Mouse (Mus musculus) ES-CJ7 (cell line): ENCODE measurements at regions not wholly inside any gene's neighbourhood (a gene's known extent, or its start where the extent isn't known, plus 50 kb on each side); places are given as distances from the start of the nearest gene placed in this dataset.

Experiments
- DNase-seq: peaks from one replicate; pipeline ENCODE4 v3.0.0; 2011; ENCODE audit warnings: low read depth, low spot score

- DNase-seq: no peak
Observed at GRCm38 (mm10) chr19:56102454-56103080, 184.4 kb upstream of the Habp2 start.

DNA sequence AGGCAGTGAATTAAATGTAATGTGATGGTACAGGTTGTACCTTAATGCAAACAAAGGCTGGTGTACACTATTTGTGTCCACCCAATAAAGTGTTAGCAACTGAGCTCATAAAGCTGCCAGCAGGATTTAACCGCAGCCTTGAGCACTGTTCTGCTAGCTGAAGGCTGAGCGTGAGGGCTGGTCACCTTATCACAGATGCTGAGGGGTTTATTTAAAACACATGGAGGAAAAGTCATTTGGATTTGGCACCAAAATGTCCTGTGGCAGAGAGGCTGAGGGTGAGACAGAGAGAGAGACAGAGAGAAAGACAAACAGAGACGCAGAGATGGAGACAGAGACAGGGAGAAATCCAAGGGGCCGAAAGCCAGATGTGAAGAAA is 181.9 kb upstream of the Habp2 start:
- no peak for DNase-seq

DNA sequence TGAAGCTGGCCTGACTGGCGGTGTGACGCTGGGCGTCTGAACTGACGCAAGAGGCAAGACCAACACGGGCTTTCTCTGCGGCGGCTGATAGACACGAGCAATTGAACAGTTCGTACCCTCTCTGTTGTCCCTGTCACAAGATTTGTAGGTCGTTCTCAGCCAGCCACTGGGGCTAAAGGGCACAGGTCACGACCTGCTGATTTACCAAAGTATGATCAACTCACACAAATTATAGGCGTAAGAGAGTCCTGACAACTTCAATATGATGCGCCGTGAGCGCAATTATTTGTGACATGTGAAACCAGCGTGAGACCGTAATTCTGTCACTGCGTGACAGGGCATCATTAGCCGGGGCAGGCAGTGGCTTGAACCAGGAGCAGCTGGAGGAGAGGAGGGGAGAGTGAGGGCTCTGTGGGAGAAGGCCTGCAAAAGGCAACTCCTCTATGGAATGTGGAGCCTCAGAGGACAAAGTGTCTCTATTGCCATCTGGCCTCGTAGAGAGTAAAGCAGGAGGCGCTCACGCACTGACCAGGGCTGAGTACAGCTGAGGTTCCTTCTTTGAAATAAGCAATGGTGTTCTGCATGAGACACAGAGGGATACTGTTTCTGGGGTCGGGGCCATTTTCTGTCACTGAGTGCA is 181.4 kb upstream of the Habp2 start:
- no peak for DNase-seq

DNA sequence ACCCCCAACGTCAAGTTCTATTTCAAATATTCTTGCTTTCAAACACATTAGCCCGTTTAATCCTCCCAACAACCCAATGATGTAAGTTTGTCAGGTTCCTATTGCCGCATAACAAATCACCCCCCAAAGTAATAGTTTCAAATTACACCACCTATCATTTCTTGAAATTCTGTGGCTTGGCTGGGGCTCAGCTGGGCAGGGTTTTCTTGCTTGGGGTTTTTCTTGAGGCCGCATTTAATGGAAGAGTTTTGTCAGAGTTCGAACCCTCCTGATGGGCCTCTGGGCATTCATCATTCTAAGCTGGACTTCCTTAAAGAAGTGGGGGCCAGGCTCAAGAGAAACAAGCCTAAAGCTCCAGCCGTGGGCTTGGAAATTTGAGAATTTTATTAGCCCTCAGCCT is 178.1 kb upstream of the Habp2 start:
- DNase-seq: no peak

- no peak for DNase-seq
Observed at GRCm38 (mm10) chr19:56115552-56116284, 171.2 kb upstream of the Habp2 start.

- no peak for DNase-seq
Observed at GRCm38 (mm10) chr19:56116285-56116680, 170.7 kb upstream of the Habp2 start.

DNA sequence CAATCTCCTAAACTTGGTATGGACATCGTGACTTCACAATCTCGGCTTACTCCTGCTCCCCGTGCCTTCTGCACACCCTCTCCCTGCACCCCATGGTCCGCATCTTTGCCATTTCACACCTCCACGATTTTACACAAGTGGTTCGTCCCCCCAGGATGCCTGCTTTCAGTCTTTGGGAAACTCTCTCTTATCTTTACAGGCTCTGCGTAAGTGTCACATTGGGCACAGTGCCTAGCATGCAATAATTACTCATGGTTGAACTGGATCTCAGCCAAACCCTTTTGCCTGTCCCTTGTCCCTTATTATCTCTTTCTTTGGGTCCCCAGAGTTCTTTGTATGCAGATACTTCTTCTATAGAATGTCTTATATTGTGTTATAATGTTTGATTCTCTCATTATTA is 166.2 kb upstream of the Habp2 start:
- DNase-seq: no peak

GRCm38 (mm10) chr19:56122186-56122585 is 164.8 kb upstream of the Habp2 start:
- DNase-seq: no peak

DNA sequence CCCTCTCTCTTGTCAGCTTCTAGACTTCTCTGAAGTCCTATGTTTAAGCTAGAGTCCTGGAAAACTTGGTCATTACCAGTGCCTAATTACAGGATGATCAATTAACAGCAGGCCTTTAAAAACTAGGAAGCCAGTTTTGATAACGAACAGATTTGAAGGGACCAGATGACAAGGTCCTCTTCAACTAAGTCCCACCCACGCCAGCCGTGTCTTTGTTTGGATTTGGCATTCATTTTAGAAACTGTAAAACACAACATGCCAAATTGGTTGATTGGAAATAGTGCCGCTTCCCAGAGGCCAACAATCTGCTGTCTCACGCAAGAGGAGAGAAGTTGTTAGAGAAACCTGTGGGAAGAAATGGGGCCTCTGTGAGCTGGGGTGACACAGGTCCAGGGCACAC is 155.4 kb upstream of the Habp2 start:
- DNase-seq: no peak

DNA sequence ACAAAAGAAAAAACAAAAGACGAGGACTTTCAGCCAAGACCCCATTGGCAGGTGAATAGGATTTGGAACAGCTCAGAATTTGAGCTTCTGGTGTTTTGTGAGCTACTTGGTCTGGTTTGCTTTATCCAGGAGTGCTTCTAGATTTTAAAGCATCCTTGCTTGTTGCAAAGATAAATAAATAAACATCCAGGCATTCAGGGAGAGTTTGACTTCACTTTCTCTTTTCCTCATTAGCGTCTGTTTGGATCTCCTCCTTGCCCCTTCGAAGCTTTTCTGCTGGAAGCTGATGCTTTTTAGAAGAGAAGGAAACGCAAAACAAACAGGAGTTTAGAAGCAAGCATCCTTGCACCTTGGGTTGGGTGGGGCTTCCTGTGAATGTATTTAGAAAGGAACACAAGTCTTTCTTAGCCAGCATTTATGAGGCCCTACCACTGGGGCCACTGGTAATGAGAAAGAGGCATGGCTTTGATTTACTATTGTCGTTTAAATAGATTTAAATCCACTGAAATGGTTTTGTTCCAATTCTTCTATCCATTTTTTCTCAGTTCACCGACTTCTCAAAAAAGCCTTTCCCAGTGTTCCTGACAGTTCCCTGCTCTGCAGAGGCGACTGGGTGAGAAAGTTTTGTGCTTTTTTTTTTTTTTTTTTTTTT is 153.9 kb upstream of the Habp2 start:
- DNase-seq: no peak

DNA sequence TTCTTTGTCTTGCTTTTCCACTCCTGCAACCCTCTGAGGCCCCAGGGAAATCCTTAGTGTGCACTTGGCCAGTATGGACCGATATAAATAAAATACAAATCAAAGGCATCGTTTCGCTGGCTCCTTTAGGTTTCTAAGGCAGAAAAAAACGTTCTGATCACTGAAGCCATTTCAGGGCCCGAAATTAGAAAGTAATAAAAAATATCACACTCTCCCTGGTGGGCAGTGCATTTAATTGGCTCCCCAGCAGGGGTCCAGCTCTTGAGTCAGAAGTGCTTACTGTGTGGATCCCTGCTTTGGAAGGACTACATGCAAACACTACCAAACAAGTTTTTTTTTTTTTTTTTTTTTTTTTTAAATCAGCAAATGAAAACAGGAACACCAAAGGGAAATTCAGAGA is 153.4 kb upstream of the Habp2 start:
- no peak for DNase-seq

- peak; percentile 51 for DNase-seq
Observed at GRCm38 (mm10) chr19:56134081-56134818, 152.7 kb upstream of the Habp2 start.

DNA sequence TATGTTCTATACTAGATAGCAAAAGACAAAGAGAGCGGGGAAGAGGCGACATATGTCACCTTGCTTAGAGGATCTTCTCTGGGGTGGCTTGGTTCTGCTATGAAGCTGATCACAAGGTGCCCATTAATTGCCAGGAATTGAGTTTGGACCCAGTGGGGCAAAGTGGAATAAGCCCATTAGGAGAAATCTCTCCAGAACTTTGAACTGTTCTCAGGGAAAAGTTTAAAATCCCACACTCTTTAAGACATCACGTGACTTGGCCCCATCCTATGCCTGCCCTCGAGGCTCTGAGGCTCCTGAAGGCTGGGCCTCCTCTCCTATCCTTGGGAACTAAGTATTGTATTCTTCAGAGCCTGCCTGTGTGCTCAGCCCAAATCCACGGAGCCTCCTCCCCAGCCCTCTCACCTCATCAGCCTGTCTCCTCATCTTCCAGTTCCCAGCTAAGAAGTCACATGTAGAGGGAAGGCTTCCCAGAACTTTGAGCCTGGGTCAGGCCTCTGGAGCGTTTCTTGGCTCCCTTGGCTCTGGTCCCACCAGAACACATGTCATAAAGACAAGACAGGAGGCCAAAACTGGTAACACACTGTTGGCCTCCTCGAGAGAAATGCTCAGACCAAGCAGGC is 151.5 kb upstream of the Habp2 start:
- no peak for DNase-seq

DNA sequence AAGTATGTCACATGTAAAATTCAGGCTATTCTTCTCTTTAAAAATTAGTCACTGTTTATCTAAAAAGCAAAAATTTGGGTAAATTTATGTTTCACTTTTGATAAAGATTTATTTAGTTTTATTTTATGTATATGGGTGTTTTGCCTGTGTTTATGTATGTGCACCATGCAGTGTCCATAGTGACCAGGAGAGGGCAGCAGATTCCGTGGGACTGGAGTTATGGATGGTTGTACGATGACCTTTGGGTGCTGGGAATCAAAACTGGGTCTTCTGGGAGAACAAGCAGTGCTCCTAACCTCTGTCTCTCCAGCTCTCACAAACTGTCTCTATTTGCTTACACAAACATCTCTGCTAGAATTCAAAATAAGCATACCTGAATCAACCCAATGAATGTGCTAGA is 146.4 kb upstream of the Habp2 start:
- no peak for DNase-seq

GRCm38 (mm10) chr19:56144221-56144620 is 142.7 kb upstream of the Habp2 start:
- no peak for DNase-seq

DNA sequence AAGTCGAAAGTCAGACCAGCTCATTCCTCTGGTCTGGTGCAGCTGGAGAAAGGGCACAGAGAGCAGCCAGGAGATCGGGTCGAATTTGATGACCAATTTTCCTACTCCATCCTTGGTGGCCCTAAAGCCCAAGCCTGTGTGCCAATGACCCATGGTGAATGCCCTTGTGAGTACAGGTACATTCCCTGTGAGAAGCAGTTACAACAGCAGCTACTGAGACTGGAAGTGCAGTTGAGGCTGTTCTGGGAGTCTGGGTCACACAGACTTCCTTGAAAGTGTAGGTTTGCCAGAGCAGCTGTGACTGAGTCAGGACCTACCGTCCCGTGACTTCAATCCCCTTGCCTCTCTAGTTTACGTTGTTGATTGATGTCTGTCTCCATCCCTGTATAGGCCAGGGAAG is 129.8 kb upstream of the Habp2 start:
- no peak for DNase-seq

GRCm38 (mm10) chr19:56162156-56162555 is 124.8 kb upstream of the Habp2 start:
- DNase-seq: no peak

GRCm38 (mm10) chr19:56169133-56169997 is 117.6 kb upstream of the Habp2 start:
- DNase-seq: no peak

DNA sequence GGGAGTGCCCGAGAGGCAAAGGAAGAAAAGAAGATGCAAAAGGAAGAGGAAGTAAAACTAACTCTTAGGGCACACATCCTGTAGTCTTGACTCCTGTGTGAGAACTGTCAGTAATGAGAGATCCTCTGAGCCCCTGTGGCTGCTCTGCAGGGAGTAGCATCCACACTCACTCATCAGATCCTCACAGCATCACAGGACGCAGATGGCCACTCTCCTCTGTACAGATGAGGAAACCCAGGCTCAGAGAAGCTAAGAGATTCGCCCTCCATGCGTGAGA is 117.0 kb upstream of the Habp2 start:
- no peak for DNase-seq

GRCm38 (mm10) chr19:56172454-56172853 is 114.5 kb upstream of the Habp2 start:
- no peak for DNase-seq

- DNase-seq: no peak
Observed at GRCm38 (mm10) chr19:56176059-56176458, 110.9 kb upstream of the Habp2 start.
